Mouse (Mus musculus) granulocyte monocyte progenitor cell, adult 5-6 weeks (primary cell): ENCODE data around the gene Hdac8. TPM values are rescaled to one million over a fixed set of nuclear protein-coding genes. Genes with fewer than 3 reads are reported as not detected.

ENCODE experiments used
- ATAC-seq: replicated peaks from 2 replicates; pipeline ENCODE4 v1.8.0; 2016; ENCODE audit warnings: mild to moderate bottlenecking, moderate TSS enrichment, inconsistent platforms; ENCODE audit not compliant: poor library complexity, severe bottlenecking
- total RNA-seq, 2 experiments: library from RNA; stranded (forward) in 1 of 2; stranded (reverse) in 1 of 2; fragments of 200-712, 200-1000 nt in 1 of 2; fragments of >200 nt in 1 of 2; fragmentation: Nextera tagmentation in 1 of 2; gene quantifications; 2 replicates each; pipeline ENCODE4 v1.2.3; 2014 to 2017

Hdac8 gene
- total RNA-seq, 2 experiments from 2014 or later, result 11.3 to 16.0 TPM

DNA sequence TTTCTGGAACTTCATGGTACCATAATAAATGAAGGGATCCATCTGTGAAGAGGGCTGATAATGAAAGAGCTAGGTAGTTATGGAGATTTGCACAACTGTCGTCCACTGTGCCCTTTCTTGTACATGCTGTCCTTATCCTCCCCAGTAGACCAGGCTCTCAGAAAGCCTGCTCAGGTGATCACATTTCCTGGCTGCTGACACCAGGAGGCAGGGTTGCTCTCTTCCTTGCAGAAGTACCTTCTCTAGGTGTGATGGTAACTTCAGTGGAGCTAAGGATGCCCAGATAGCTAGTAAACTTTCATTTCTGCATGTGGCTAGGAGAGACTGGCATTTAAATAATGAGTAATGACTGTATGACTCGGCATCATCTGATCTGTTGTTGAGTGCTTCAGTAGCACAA, 260.8 kb downstream of the Hdac8 start:
- no peak for ATAC-seq

Other genes with a start within 250 kb of the Hdac8 start
- gene Phka1, start 138.9 kb upstream of the Hdac8 start, total RNA-seq (2014; fragmentation: Nextera tagmentation), result 3.7 and 3.9 TPM in 2 replicates
- 2.6 and 5.7 TPM in 2 replicates for gene Phka1, start 138.9 kb upstream of the Hdac8 start, total RNA-seq (2017)
- not detected in 2 replicates for gene Gm3880, start 181.6 kb upstream of the Hdac8 start, total RNA-seq (2014; fragmentation: Nextera tagmentation)
- not detected in 2 replicates for gene Gm3880, start 181.6 kb upstream of the Hdac8 start, total RNA-seq (2017)
- gene Gm9112, start 202.3 kb upstream of the Hdac8 start, total RNA-seq (2014; fragmentation: Nextera tagmentation), result not detected in 2 replicates
- gene Gm9112, start 202.3 kb upstream of the Hdac8 start, total RNA-seq (2017), result not detected in 2 replicates
- not detected in 2 replicates for gene Dmrtc1b, start 202.5 kb upstream of the Hdac8 start, total RNA-seq (2014; fragmentation: Nextera tagmentation)
- not detected in 2 replicates for gene Dmrtc1b, start 202.5 kb upstream of the Hdac8 start, total RNA-seq (2017)